Mouse (Mus musculus) bone marrow macrophage, adult 2 months (primary cell): ENCODE measurements around the gene Dhx57.

Experiments
- CTCF ChIP-seq: IDR thresholded peaks from 2 replicates; pipeline ENCODE4 v1.5.1; 2012; ENCODE audit warnings: low read depth, mild to moderate bottlenecking, low read length, moderate library complexity
- POLR2A ChIP-seq: IDR thresholded peaks from 2 replicates; pipeline ENCODE4 v1.6.1; 2012; ENCODE audit warnings: mild to moderate bottlenecking, low read depth, low read length, borderline replicate concordance

- TF ChIP-seq CTCF (no peak), POLR2A (peak; percentile 100)
These were observed 83.3 kb downstream of the Dhx57 start, which contains the start of the genes Srsf7 and Ttc39d for GRCm38 (mm10) chr17:80206671-80207581.
